Mouse (Mus musculus) forebrain, embryonic 13.5 days (tissue): ENCODE data around the gene Grik4. TPM values are rescaled to one million over a fixed set of nuclear protein-coding genes. Genes with fewer than 3 reads are reported as not detected.

Experiments
- ATAC-seq: fragments of 200-750 bp; cut with Nextera tagmentation; 2 replicates; pipeline ENCODE4 v1.8.0; 2017
- H3K27ac ChIP-seq: fragments of 300-500 bp; sonication (generic); 2 replicates; pipeline ENCODE4 v1.5.1; 2015; ENCODE audit warnings: inconsistent platforms, mild to moderate bottlenecking, moderate library complexity
- H3K27me3 ChIP-seq: fragments of 300-500 bp; sonication (generic); 2 replicates; pipeline ENCODE4 v1.6.1; 2015; ENCODE audit warnings: mild to moderate bottlenecking, inconsistent platforms
- H3K36me3 ChIP-seq: fragments of 300-500 bp; sonication (generic); 2 replicates; pipeline ENCODE4 v1.6.1; 2015; ENCODE audit warnings: mild to moderate bottlenecking, inconsistent platforms; ENCODE audit not compliant: poor library complexity, severe bottlenecking
- H3K4me1 ChIP-seq: fragments of 300-500 bp; sonication (generic); 2 replicates; pipeline ENCODE4 v1.6.1; 2015; ENCODE audit warnings: inconsistent platforms
- H3K4me2 ChIP-seq: fragments of 300-500 bp; sonication (generic); 2 replicates; pipeline ENCODE4 v1.6.1; 2015; ENCODE audit warnings: inconsistent platforms, mild to moderate bottlenecking, moderate library complexity
- H3K4me3 ChIP-seq: fragments of 300-500 bp; sonication (generic); 2 replicates; pipeline ENCODE4 v1.5.1; 2015; ENCODE audit warnings: mild to moderate bottlenecking, inconsistent platforms
- H3K9ac ChIP-seq: fragments of 300-500 bp; sonication (generic); 2 replicates; pipeline ENCODE4 v1.6.1; 2015; ENCODE audit warnings: mild to moderate bottlenecking, inconsistent platforms
- H3K9me3 ChIP-seq: fragments of 300-500 bp; sonication (generic); replicated peaks from 2 replicates; pipeline ENCODE4 v1.6.1; 2016; ENCODE audit warnings: inconsistent platforms
- WGBS: fragments of 180-500 bp; shearing (Covaris S2); methylation state at CpG from one replicate; pipeline ENCODE4 v1.1.7; 2015; 5-methylcytosine and 5-hydroxymethylcytosine counted together
- polyA plus RNA-seq: library from polyadenylated mRNA; unstranded; fragments of >200 nt; fragmentation: Nextera tagmentation; extraction: Ambion mirVana; gene quantifications from 2 replicates; pipeline ENCODE4 v1.2.1, GENCODE M21; 2015

Gene Grik4
- polyA plus RNA-seq, 1 experiment from 2014 or later, result 2.4 TPM

- no peak overlapping the region for H3K27ac ChIP-seq
- 76% methylated on average over 5 of the region's 5 CpGs for WGBS
- no peak overlapping the region for H3K4me2 ChIP-seq
- no peaks in the 10 kb centered on the region for H3K9me3 ChIP-seq
- no peaks in the 10 kb centered on the region for H3K36me3 ChIP-seq
- H3K4me3 ChIP-seq, result no peak overlapping the region
- H3K27me3 ChIP-seq, result no peaks in the 10 kb centered on the region
- no peak for ATAC-seq
- H3K4me1 ChIP-seq, result peaks cover 17% of the 10 kb centered on the region
- H3K9ac ChIP-seq, result no peak overlapping the region
Observed at GRCm38 (mm10) chr9:42674017-42674412, 270.3 kb downstream of the Grik4 start.

- WGBS, result 74% methylated on average over 12 of the region's 12 CpGs
- Histone ChIP-seq H3K4me1 (peaks cover 17% of the 10 kb centered on the region), H3K27me3 (no peaks in the 10 kb centered on the region), H3K4me2 (no peak overlapping the region), H3K27ac (no peak overlapping the region; the same call in 1 of the 2 replicates), H3K36me3 (no peaks in the 10 kb centered on the region), H3K4me3 (no peak overlapping the region), H3K9ac (no peak overlapping the region), H3K9me3 (no peaks in the 10 kb centered on the region)
- no peak for ATAC-seq
Observed at GRCm38 (mm10) chr9:42673385-42674016, 270.8 kb downstream of the Grik4 start.

- Histone ChIP-seq H3K4me3 (no peak overlapping the region), H3K27ac (no peak overlapping the region; the same call in 1 of the 2 replicates), H3K4me2 (no peak overlapping the region), H3K4me1 (peaks cover 17% of the 10 kb centered on the region), H3K9ac (no peak overlapping the region), H3K9me3 (no peaks in the 10 kb centered on the region), H3K36me3 (no peaks in the 10 kb centered on the region), H3K27me3 (no peaks in the 10 kb centered on the region)
- ATAC-seq, result no peak
- 79% methylated on average over 8 of the region's 8 CpGs for WGBS
Observed at GRCm38 (mm10) chr9:42672982-42673381, 271.3 kb downstream of the Grik4 start.

GRCm38 (mm10) chr9:42670619-42671018, 273.7 kb downstream of the Grik4 start:
- no peak overlapping the region for H3K27ac ChIP-seq
- no peak overlapping the region for H3K4me2 ChIP-seq
- H3K9me3 ChIP-seq, result no peaks in the 10 kb centered on the region
- peaks cover 17% of the 10 kb centered on the region for H3K4me1 ChIP-seq
- no peak overlapping the region for H3K9ac ChIP-seq
- WGBS, result 27% methylated on average over 2 of the region's 2 CpGs
- no peak for ATAC-seq
- H3K36me3 ChIP-seq, result no peaks in the 10 kb centered on the region
- no peak overlapping the region for H3K4me3 ChIP-seq
- H3K27me3 ChIP-seq, result no peaks in the 10 kb centered on the region

- 49% methylated on average over 1 of the region's 1 CpGs for WGBS
Observed at GRCm38 (mm10) chr9:42661481-42661880, 282.8 kb downstream of the Grik4 start.

GRCm38 (mm10) chr9:42652756-42653155, 291.5 kb downstream of the Grik4 start:
- no peak overlapping the region for H3K4me2 ChIP-seq
- H3K27ac ChIP-seq, result no peak overlapping the region
- no peaks in the 10 kb centered on the region for H3K9me3 ChIP-seq
- ATAC-seq, result no peak
- peaks cover 15% of the 10 kb centered on the region for H3K4me1 ChIP-seq
- no peak overlapping the region for H3K4me3 ChIP-seq
- H3K27me3 ChIP-seq, result no peaks in the 10 kb centered on the region; the same call in 1 of the 2 replicates
- no peaks in the 10 kb centered on the region for H3K36me3 ChIP-seq
- no peak overlapping the region for H3K9ac ChIP-seq
- 72% methylated on average over 2 of the region's 2 CpGs for WGBS

More at GRCm38 (mm10) chr9:42661481-42661880, 282.8 kb downstream of the Grik4 start:
- H3K4me2 ChIP-seq, result no peak overlapping the region
- H3K27ac ChIP-seq, result no peak overlapping the region
- no peak for ATAC-seq
- H3K4me3 ChIP-seq, result no peak overlapping the region
- 0 out of 2 replicates have a peak, but pooled peaks cover 4% of the 10 kb centered on the region for H3K9me3 ChIP-seq
- no peaks in the 10 kb centered on the region; the same call in 1 of the 2 replicates for H3K27me3 ChIP-seq
- H3K4me1 ChIP-seq, result 0 out of 2 replicates have a peak, but pooled peaks cover 8% of the 10 kb centered on the region
- no peaks in the 10 kb centered on the region for H3K36me3 ChIP-seq
- no peak overlapping the region for H3K9ac ChIP-seq

GRCm38 (mm10) chr9:42652309-42652708, 292.0 kb downstream of the Grik4 start:
- 50% methylated on average over 4 of the region's 4 CpGs for WGBS
- Histone ChIP-seq H3K27ac (no peak overlapping the region), H3K4me1 (peaks cover 15% of the 10 kb centered on the region), H3K9ac (no peak overlapping the region), H3K27me3 (no peaks in the 10 kb centered on the region; the same call in 1 of the 2 replicates), H3K4me3 (no peak overlapping the region), H3K36me3 (no peaks in the 10 kb centered on the region), H3K9me3 (no peaks in the 10 kb centered on the region), H3K4me2 (no peak overlapping the region)
- ATAC-seq, result no peak

GRCm38 (mm10) chr9:42649872-42650271, 294.4 kb downstream of the Grik4 start:
- Histone ChIP-seq H3K27me3 (no peaks in the 10 kb centered on the region), H3K4me2 (no peak overlapping the region), H3K9me3 (no peaks in the 10 kb centered on the region), H3K4me1 (peaks cover 12% of the 10 kb centered on the region), H3K9ac (no peak overlapping the region), H3K36me3 (no peaks in the 10 kb centered on the region), H3K27ac (no peak overlapping the region), H3K4me3 (no peak overlapping the region)
- no peak for ATAC-seq
- WGBS, result 73% methylated on average over 5 of the region's 5 CpGs

GRCm38 (mm10) chr9:42648051-42648450, 296.2 kb downstream of the Grik4 start:
- peaks cover 19% of the 10 kb centered on the region for H3K4me1 ChIP-seq
- no peaks in the 10 kb centered on the region for H3K27me3 ChIP-seq
- no peak overlapping the region for H3K9ac ChIP-seq
- H3K4me2 ChIP-seq, result no peak overlapping the region
- 86% methylated on average over 3 of the region's 3 CpGs for WGBS
- H3K36me3 ChIP-seq, result no peaks in the 10 kb centered on the region
- no peak for ATAC-seq
- H3K4me3 ChIP-seq, result no peak overlapping the region
- H3K9me3 ChIP-seq, result no peaks in the 10 kb centered on the region
- no peak overlapping the region for H3K27ac ChIP-seq

GRCm38 (mm10) chr9:42647596-42647995, 296.7 kb downstream of the Grik4 start:
- no peaks in the 10 kb centered on the region for H3K36me3 ChIP-seq
- ATAC-seq, result no peak
- 73% methylated on average over 3 of the region's 3 CpGs for WGBS

GRCm38 (mm10) chr9:42646821-42647220, 297.5 kb downstream of the Grik4 start:
- H3K9me3 ChIP-seq, result no peaks in the 10 kb centered on the region
- ATAC-seq, result no peak
- H3K27me3 ChIP-seq, result no peaks in the 10 kb centered on the region
- H3K4me2 ChIP-seq, result no peak overlapping the region
- no peak overlapping the region for H3K27ac ChIP-seq
- no peak overlapping the region for H3K4me3 ChIP-seq
- no peaks in the 10 kb centered on the region for H3K36me3 ChIP-seq
- peaks cover 20% of the 10 kb centered on the region for H3K4me1 ChIP-seq
- H3K9ac ChIP-seq, result no peak overlapping the region
- WGBS, result 67% methylated on average over 10 of the region's 10 CpGs

More at GRCm38 (mm10) chr9:42647596-42647995, 296.7 kb downstream of the Grik4 start:
- Histone ChIP-seq H3K9ac (no peak overlapping the region), H3K4me1 (peaks cover 20% of the 10 kb centered on the region), H3K4me3 (no peak overlapping the region), H3K27me3 (no peaks in the 10 kb centered on the region), H3K4me2 (no peak overlapping the region), H3K9me3 (no peaks in the 10 kb centered on the region), H3K27ac (no peak overlapping the region)

GRCm38 (mm10) chr9:42645161-42645560, 299.1 kb downstream of the Grik4 start:
- Histone ChIP-seq H3K4me2 (no peak overlapping the region), H3K27me3 (no peaks in the 10 kb centered on the region), H3K9me3 (no peaks in the 10 kb centered on the region), H3K27ac (no peak overlapping the region), H3K4me3 (no peak overlapping the region), H3K36me3 (no peaks in the 10 kb centered on the region), H3K4me1 (peaks cover 24% of the 10 kb centered on the region), H3K9ac (no peak overlapping the region)
- WGBS, result 85% methylated on average over 5 of the region's 5 CpGs
- ATAC-seq, result no peak

- Histone ChIP-seq H3K4me1 (peaks cover 42% of the 10 kb centered on the region), H3K4me3 (no peak overlapping the region), H3K4me2 (no peak overlapping the region), H3K27me3 (no peaks in the 10 kb centered on the region), H3K9me3 (no peaks in the 10 kb centered on the region), H3K36me3 (no peaks in the 10 kb centered on the region), H3K9ac (no peak overlapping the region), H3K27ac (peak overlapping the region; percentile 33; the same call in 1 of the 2 replicates)
- WGBS, result 30% methylated on average over 5 of the region's 5 CpGs
- peak; percentile 85 for ATAC-seq
Observed at GRCm38 (mm10) chr9:42642821-42643220, 301.5 kb downstream of the Grik4 start.
